Mouse (Mus musculus) stomach, postnatal 0 days (tissue): ENCODE data around the gene Tmem119. TPM values are rescaled to one million over a fixed set of nuclear protein-coding genes. Genes with fewer than 3 reads are reported as not detected.

Source experiments
- ATAC-seq: fragments of 200-750 bp; cut with Nextera tagmentation; 2 replicates; pipeline ENCODE4 v1.8.0; 2017; ENCODE audit not compliant: low FRiP score, low TSS enrichment
- DNase-seq: peaks from one replicate; pipeline ENCODE4 v3.0.0-alpha.2; 2016; ENCODE audit warnings: low spot score
- H3K27ac ChIP-seq: fragments of 300-500 bp; sonication (generic); replicated peaks from 2 replicates; pipeline ENCODE4 v1.5.1; 2014; ENCODE audit warnings: mild to moderate bottlenecking, control low read depth
- H3K27me3 ChIP-seq: fragments of 300-500 bp; sonication (generic); 2 replicates; pipeline ENCODE4 v1.6.1; 2014; ENCODE audit warnings: low read length; ENCODE audit not compliant: control insufficient read depth, insufficient read depth
- H3K36me3 ChIP-seq: fragments of 300-500 bp; sonication (generic); 2 replicates; pipeline ENCODE4 v1.6.1; 2014; ENCODE audit warnings: low read length, mixed read lengths; ENCODE audit not compliant: control insufficient read depth, insufficient read depth
- H3K4me1 ChIP-seq: fragments of 300-500 bp; sonication (generic); replicated peaks from 2 replicates; pipeline ENCODE4 v1.6.1; 2014; ENCODE audit warnings: antibody characterized with exemption; ENCODE audit not compliant: control insufficient read depth, insufficient read depth
- H3K4me2 ChIP-seq: fragments of 300-500 bp; sonication (generic); replicated peaks from 2 replicates; pipeline ENCODE4 v1.6.1; 2014; ENCODE audit warnings: low read depth, mild to moderate bottlenecking, control low read depth, moderate library complexity
- H3K4me3 ChIP-seq: fragments of 300-500 bp; sonication (generic); 2 replicates; pipeline ENCODE4 v1.5.1; 2014; ENCODE audit warnings: low read depth, low read length, control low read depth
- H3K9ac ChIP-seq: fragments of 300-500 bp; sonication (generic); 2 replicates; pipeline ENCODE4 v1.6.1; 2014; ENCODE audit warnings: mild to moderate bottlenecking, low read length, control low read depth, mixed read lengths
- H3K9me3 ChIP-seq: fragments of 300-500 bp; sonication (generic); 2 replicates; pipeline ENCODE4 v1.6.1; 2016; ENCODE audit warnings: low read length; ENCODE audit not compliant: control insufficient read depth
- CTCF ChIP-seq: IDR thresholded peaks from 2 replicates; pipeline ENCODE4 v1.5.1; 2016; ENCODE audit warnings: antibody characterized with exemption, low read depth, mild to moderate bottlenecking, moderate library complexity
- EP300 ChIP-seq: optimal IDR thresholded peaks from 2 replicates; pipeline ENCODE3; 2016; ENCODE audit warnings: antibody characterized with exemption
- WGBS: fragments of 180-500 bp; shearing (Covaris S2); extraction: QIAGEN DNeasy Blood & Tissue Kit; methylation state at CpG from one replicate; pipeline ENCODE4 v1.1.7; 2014; 5-methylcytosine and 5-hydroxymethylcytosine counted together
- polyA plus RNA-seq: library from polyadenylated mRNA; unstranded; fragments of >200 nt; fragmentation: Nextera tagmentation; extraction: Ambion mirVana; gene quantifications from 2 replicates; pipeline ENCODE4 v1.2.1, GENCODE M21; 2015

Gene Tmem119
- polyA plus RNA-seq, 1 experiment from 2014 or later: 36.6 TPM

DNA sequence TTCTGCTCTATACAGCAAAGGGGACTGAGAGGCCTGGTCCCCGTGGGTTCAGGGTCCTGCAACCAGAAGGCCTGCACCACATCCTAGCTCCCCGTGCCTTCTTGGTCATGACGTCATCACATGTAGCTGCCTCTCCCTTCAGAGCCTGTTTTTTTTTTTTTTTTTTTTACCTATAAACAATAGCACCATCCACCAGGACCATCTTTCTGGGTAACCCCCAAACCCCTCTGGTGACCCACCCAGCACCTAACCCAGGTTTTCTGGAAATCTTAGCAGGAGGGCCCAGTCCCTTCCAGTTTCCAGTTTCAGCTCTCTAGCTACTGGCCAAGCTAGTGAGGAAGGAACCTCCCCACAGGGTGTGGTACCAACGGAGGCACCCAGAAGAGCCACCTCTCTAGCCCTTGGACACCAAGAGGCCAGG, 27.7 kb upstream of the Tmem119 start:
- no peak for DNase-seq
- H3K9ac ChIP-seq: no peak overlapping the region
- no peak for ATAC-seq
- H3K9me3 ChIP-seq: no peaks in the 10 kb centered on the region
- no peak overlapping the region for H3K4me3 ChIP-seq
- no peak overlapping the region for H3K27ac ChIP-seq
- H3K27me3 ChIP-seq: no peaks in the 10 kb centered on the region
- TF ChIP-seq CTCF (no peak), EP300 (no peak)
- H3K4me2 ChIP-seq: no peak overlapping the region
- H3K4me1 ChIP-seq: no peaks in the 10 kb centered on the region
- H3K36me3 ChIP-seq: no peaks in the 10 kb centered on the region
- 42% methylated on average over 4 of the region's 4 CpGs for WGBS

DNA sequence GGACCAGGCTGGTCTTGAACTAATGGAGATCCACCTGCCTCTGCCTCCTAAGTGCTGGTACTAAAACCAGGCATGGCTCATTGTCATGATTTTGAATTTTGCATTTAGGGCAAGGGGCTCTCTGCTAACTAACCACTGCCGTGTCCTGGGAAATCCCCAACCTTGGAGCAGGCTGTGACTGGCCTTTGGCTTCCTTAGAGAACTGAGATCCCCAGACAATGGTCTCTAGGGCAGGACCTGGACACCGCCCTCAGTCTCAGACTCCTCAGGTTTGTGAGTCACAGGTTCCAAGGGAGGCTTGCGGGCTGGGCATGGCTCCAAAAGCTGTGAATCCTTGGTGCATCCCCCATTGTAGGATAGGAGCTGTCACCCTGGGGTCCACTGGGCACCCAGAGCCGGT, 26.3 kb upstream of the Tmem119 start:
- no peak for DNase-seq
- no peak overlapping the region for H3K4me2 ChIP-seq
- H3K4me1 ChIP-seq: no peaks in the 10 kb centered on the region
- no peaks in the 10 kb centered on the region for H3K36me3 ChIP-seq
- no peak overlapping the region for H3K9ac ChIP-seq
- H3K27me3 ChIP-seq: no peaks in the 10 kb centered on the region
- TF ChIP-seq EP300: no peak
- no peak for TF ChIP-seq CTCF
- H3K27ac ChIP-seq: no peak overlapping the region
- WGBS: 69% methylated on average over 4 of the region's 4 CpGs
- H3K9me3 ChIP-seq: no peaks in the 10 kb centered on the region
- no peak for ATAC-seq
- no peak overlapping the region for H3K4me3 ChIP-seq

DNA sequence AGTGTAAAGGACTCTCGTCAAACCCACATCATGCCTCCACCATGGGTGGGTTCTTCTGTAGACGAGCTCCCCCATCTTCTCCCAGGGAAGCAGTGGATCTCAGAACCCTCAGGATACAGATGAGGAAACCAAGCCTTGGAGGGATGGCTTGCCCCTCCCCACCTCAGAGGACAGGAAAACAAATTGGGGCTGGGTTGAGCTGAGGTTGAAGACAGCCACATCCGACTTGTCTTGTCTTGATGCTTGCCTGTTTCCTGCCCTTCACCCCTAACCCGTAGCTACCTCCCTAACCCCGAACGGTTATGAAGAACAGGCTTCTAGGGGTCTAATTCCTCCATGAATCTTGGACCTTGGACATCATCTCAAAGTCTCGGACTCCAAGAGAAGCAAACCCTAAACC, 25.2 kb upstream of the Tmem119 start:
- WGBS: 74% methylated on average over 7 of the region's 7 CpGs
- Histone ChIP-seq H3K4me2 (no peak overlapping the region), H3K27ac (no peak overlapping the region), H3K4me3 (no peak overlapping the region), H3K9me3 (no peaks in the 10 kb centered on the region), H3K4me1 (no peaks in the 10 kb centered on the region), H3K27me3 (no peaks in the 10 kb centered on the region), H3K9ac (no peak overlapping the region), H3K36me3 (no peaks in the 10 kb centered on the region)
- TF ChIP-seq CTCF: no peak
- no peak for TF ChIP-seq EP300
- no peak for ATAC-seq
- DNase-seq: no peak

DNA sequence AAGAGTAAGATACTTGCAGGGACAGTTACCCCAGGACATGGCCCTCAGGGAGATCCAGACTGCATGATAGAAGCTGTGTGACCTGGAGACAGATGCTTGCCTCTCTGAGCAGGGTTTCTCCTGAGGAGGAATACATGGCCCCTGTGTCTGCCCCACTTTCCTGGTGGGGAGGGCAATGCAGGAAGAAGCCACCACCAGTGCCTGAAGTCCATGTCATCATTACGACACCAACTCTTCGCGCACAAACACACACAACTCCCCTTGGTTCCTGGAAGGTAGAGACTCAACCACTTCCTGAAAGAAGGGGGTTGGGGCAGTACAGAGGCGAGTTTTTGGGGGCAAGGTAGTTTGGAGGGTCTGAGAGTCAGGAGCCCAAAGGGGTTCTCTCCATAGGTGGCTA, 23.9 kb upstream of the Tmem119 start:
- ATAC-seq (no peak), DNase-seq (no peak)
- Histone ChIP-seq H3K36me3 (no peaks in the 10 kb centered on the region), H3K9me3 (no peaks in the 10 kb centered on the region), H3K27ac (no peak overlapping the region), H3K27me3 (no peaks in the 10 kb centered on the region), H3K4me2 (no peak overlapping the region), H3K9ac (no peak overlapping the region), H3K4me1 (no peaks in the 10 kb centered on the region), H3K4me3 (no peak overlapping the region)
- TF ChIP-seq CTCF (no peak), EP300 (no peak)
- WGBS: 80% methylated on average over 4 of the region's 4 CpGs

DNA sequence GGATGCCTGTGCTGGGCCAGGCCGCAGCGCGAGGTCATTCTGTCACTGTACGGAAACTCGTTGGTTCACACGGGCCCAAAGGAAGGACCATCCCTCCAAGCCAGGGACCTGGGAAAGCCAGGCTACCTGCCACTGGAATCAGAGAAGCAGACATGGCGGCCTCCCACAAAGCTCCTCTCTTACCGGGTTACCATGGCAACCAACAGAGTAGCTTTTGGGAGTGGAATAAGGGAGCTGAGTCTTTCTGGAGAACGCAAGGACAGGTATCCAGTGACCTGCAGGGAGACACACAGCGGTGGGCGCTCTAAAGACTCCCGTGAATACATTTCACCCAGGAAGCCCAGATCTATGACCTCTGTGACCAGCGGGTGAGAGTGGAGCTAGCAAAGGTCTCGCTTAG, 18.3 kb upstream of the Tmem119 start:
- Histone ChIP-seq H3K36me3 (no peaks in the 10 kb centered on the region), H3K9me3 (no peaks in the 10 kb centered on the region), H3K27ac (no peak overlapping the region), H3K4me2 (no peak overlapping the region), H3K27me3 (no peaks in the 10 kb centered on the region), H3K4me3 (no peak overlapping the region), H3K9ac (no peak overlapping the region), H3K4me1 (no peaks in the 10 kb centered on the region)
- TF ChIP-seq EP300 (no peak), CTCF (no peak)
- ATAC-seq: no peak
- DNase-seq: no peak
- 65% methylated on average over 14 of the region's 14 CpGs for WGBS

DNA sequence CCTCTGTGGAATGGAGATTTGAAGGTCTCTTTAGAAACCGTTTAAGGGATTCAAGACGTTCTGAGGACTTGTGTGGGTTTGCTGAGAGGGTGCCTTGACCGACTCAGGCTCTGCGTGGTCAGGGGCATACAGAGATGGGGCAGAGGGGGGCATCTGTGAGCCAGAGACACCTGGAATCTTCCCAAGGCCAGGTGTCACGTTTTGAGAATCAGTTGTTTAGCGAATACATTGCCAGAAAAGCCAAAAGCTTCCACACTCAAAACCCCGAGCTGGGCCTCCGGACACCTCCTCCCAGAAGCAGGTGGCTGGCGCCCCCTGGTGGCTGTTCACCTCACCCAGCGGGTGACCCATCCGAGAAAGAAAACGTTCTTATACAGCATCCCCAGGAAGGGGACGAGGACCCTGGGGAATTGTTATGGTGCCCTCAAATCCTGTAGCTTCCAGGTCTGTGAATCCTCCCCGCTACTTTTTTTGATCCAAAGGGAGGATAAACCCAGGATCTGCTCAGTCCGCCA, 15.4 kb upstream of the Tmem119 start:
- no peak overlapping the region for H3K9ac ChIP-seq
- WGBS: 14% methylated on average over 15 of the region's 15 CpGs
- ATAC-seq (peak; percentile 55), DNase-seq (peak; percentile 86)
- H3K27ac ChIP-seq: no peak overlapping the region
- no peaks in the 10 kb centered on the region for H3K27me3 ChIP-seq
- no peaks in the 10 kb centered on the region for H3K9me3 ChIP-seq
- TF ChIP-seq EP300 (no peak), CTCF (peak; percentile 92)
- H3K4me1 ChIP-seq: no peaks in the 10 kb centered on the region
- H3K4me2 ChIP-seq: no peak overlapping the region
- H3K36me3 ChIP-seq: no peaks in the 10 kb centered on the region
- no peak overlapping the region for H3K4me3 ChIP-seq
